Comparison of ENCODE assay signal across 9 mouse cellular contexts in genomic region chr6:126096085-126096484, GRCm38 (mm10).
DNase-seq lines count a peak whose midpoint lies in the region; ATAC-seq lines count a peak whose summit lies in the region.
"Had no signal": no experiment of that assay in that cellular context is flagged by ENCODE, and none has a peak within 500 bp of the region (broad histone marks: within the 10 kb centered on the region; RNA-seq: fewer than 3 reads in every experiment).

No protein-coding gene starts in this region.

- H3K36me3 ChIP-seq in lung, embryonic 15.5 days: no peaks in the 10 kb centered on the region
- no peaks in the 10 kb centered on the region for H3K36me3 ChIP-seq in liver, embryonic 11.5 days (ENCODE audit: control insufficient read depth, insufficient read depth, low read length)
- H3K36me3 ChIP-seq in hindbrain, embryonic 12.5 days: no peaks in the 10 kb centered on the region

- H3K9me3 ChIP-seq in lung, embryonic 15.5 days: no peaks in the 10 kb centered on the region
- no peaks in the 10 kb centered on the region for H3K9me3 ChIP-seq in liver, embryonic 11.5 days (ENCODE audit: control insufficient read depth, low read length)
- no peaks in the 10 kb centered on the region for H3K9me3 ChIP-seq in hindbrain, embryonic 12.5 days (replicated peaks)

- no peak overlapping the region for H3K9ac ChIP-seq in lung, embryonic 15.5 days
- no peak overlapping the region for H3K9ac ChIP-seq in liver, embryonic 11.5 days (ENCODE audit: low read depth, low read length)
- no peak overlapping the region for H3K9ac ChIP-seq in hindbrain, embryonic 12.5 days

- no peaks in the 10 kb centered on the region for H3K27me3 ChIP-seq in lung, embryonic 15.5 days
- no peaks in the 10 kb centered on the region for H3K27me3 ChIP-seq in liver, embryonic 11.5 days (replicated peaks; ENCODE audit: control insufficient read depth, insufficient read depth, low read length)
- H3K27me3 ChIP-seq in hindbrain, embryonic 12.5 days: no peaks in the 10 kb centered on the region

- H3K4me2 ChIP-seq in lung, embryonic 15.5 days: no peak overlapping the region
- H3K4me2 ChIP-seq in liver, embryonic 11.5 days: no peak overlapping the region
- H3K4me2 ChIP-seq in hindbrain, embryonic 12.5 days (replicated peaks): no peak overlapping the region

- H3K4me1 ChIP-seq in lung, embryonic 15.5 days: peaks cover 20% of the 10 kb centered on the region
- no peaks in the 10 kb centered on the region for H3K4me1 ChIP-seq in liver, embryonic 11.5 days (replicated peaks; ENCODE audit: control insufficient read depth, insufficient read depth, low read length)
- no peaks in the 10 kb centered on the region for H3K4me1 ChIP-seq in hindbrain, embryonic 12.5 days

- 0 out of 2 replicates have a peak overlapping the region, but pooled peaks have one; percentile 3 for H3K27ac ChIP-seq in lung, embryonic 15.5 days
- H3K27ac ChIP-seq in liver, embryonic 11.5 days (ENCODE audit: low read depth, low read length): no peak overlapping the region
- no peak overlapping the region for H3K27ac ChIP-seq in hindbrain, embryonic 12.5 days

- WGBS in lung, embryonic 15.5 days: 46% methylated on average over 13 of the region's 13 CpGs
- 82% methylated on average over 13 of the region's 13 CpGs for WGBS in liver, embryonic 11.5 days
- WGBS in hindbrain, embryonic 12.5 days: 82% methylated on average over 13 of the region's 13 CpGs

- no peak for DNase-seq in lung, postnatal 14 days
- DNase-seq in heart, adult 18-20 months: peak; percentile 63 to 72
- DNase-seq in heart, postnatal 4 days: peak; percentile 53
- peak; percentile 34 for DNase-seq in right cerebral cortex, postnatal 4 days
- no peak for DNase-seq in liver, embryonic 11.5 days (ENCODE audit: low spot score)
- DNase-seq: thymus, postnatal 14 days had no signal

- no peak overlapping the region for H3K4me3 ChIP-seq in lung, embryonic 15.5 days
- H3K4me3 ChIP-seq in liver, embryonic 11.5 days (ENCODE audit: low read depth, low read length): no peak overlapping the region
- no peak overlapping the region for H3K4me3 ChIP-seq in hindbrain, embryonic 12.5 days

- peak; percentile 42; the same call in 1 of the 2 replicates for ATAC-seq in lung, embryonic 15.5 days (ENCODE audit: borderline replicate concordance, extremely low read depth, low FRiP score, low TSS enrichment)
- ATAC-seq in liver, embryonic 11.5 days (replicated peaks; ENCODE audit: low FRiP score): no peak
- ATAC-seq in hindbrain, embryonic 12.5 days (ENCODE audit: low FRiP score): no peak
- ATAC-seq: activated CD4-positive, CD25-positive, alpha-beta regulatory T cell, adult 4 months had no signal

Comparison
In these comparisons a context has a peak if more than half of its experiments do, and no peak if none do; other contexts are left out.
1. DNase-seq: peak in heart, adult 18-20 months (2 of 2), heart, postnatal 4 days (single experiment) and right cerebral cortex, postnatal 4 days (single experiment); none in lung, postnatal 14 days (single experiment) and liver, embryonic 11.5 days (single experiment).